Mouse (Mus musculus) kidney, adult 2 months (tissue): ENCODE measurements around the gene Brk1. TPM values are rescaled to one million over a fixed set of nuclear protein-coding genes. Genes with fewer than 3 reads are reported as not detected.

Experiments used
- DNase-seq: peaks from one replicate; pipeline ENCODE4 v3.0.0; 2021
- H3K27ac ChIP-seq: fragments of 200-500 bp; 2 replicates; pipeline ENCODE4 v1.5.1; 2012; ENCODE audit warnings: low read depth, low read length, control low read depth, inconsistent platforms; ENCODE audit not compliant: insufficient read depth
- H3K27me3 ChIP-seq: fragments of 200-500 bp; replicated peaks from 2 replicates; pipeline ENCODE4 v1.6.1; 2012; ENCODE audit warnings: mild to moderate bottlenecking, moderate library complexity, low read length, inconsistent platforms; ENCODE audit not compliant: control insufficient read depth, insufficient read depth
- H3K36me3 ChIP-seq: fragments of 200-500 bp; 2 replicates; pipeline ENCODE4 v1.6.1; 2012; ENCODE audit warnings: mild to moderate bottlenecking, moderate library complexity, low read length, inconsistent platforms; ENCODE audit not compliant: control insufficient read depth, insufficient read depth
- H3K4me1 ChIP-seq: fragments of 200-500 bp; 2 replicates; pipeline ENCODE4 v1.6.1; 2011; ENCODE audit warnings: low read length; ENCODE audit not compliant: control insufficient read depth, insufficient read depth
- H3K4me3 ChIP-seq: fragments of 200-500 bp; 2 replicates; pipeline ENCODE4 v1.5.1; 2011; ENCODE audit warnings: mild to moderate bottlenecking, low read depth, low read length, control low read depth; ENCODE audit not compliant: insufficient read depth
- CTCF ChIP-seq: fragments of 200-500 bp; conservative IDR thresholded peaks from 2 replicates; pipeline ENCODE4 v1.5.1; 2011; ENCODE audit warnings: low read depth, mild to moderate bottlenecking, control low read depth, low read length, moderate library complexity, mixed read lengths; ENCODE audit not compliant: insufficient read depth, insufficient read length
- POLR2A ChIP-seq: fragments of 200-500 bp; IDR thresholded peaks from one replicate; pipeline ENCODE4 v1.6.1; 2011; ENCODE audit warnings: low read depth, low read length, control low read depth
- WGBS: fragments of 180-500 bp; shearing (Covaris S2); methylation state at CpG from one replicate; pipeline ENCODE4 v1.1.7; 2018; 5-methylcytosine and 5-hydroxymethylcytosine counted together
- polyA plus RNA-seq: library from polyadenylated mRNA; depleted of rRNA; stranded (reverse); fragments of >200 nt; gene quantifications from 2 replicates; pipeline ENCODE4 v1.2.3, GENCODE M21; 2012

Gene Brk1
- polyA plus RNA-seq, 1 experiment, result 216 TPM

GRCm38 (mm10) chr6:113605224-113605545, 613 bp downstream of the Brk1 start:
- Histone ChIP-seq H3K27me3 (no peaks in the 10 kb centered on the region), H3K4me1 (peaks cover 6% of the 10 kb centered on the region; the same call in 1 of the 2 replicates), H3K27ac (peak overlapping the region; percentile 6; the same call in 1 of the 2 replicates), H3K4me3 (peak overlapping the region; percentile 92), H3K36me3 (no peaks in the 10 kb centered on the region)
- TF ChIP-seq POLR2A (no peak), CTCF (no peak)
- no peak for DNase-seq
- WGBS, result 2% methylated on average over 10 of the region's 10 CpGs

- H3K4me3 ChIP-seq, result no peak overlapping the region
- peak; percentile 24 for DNase-seq
- no peaks in the 10 kb centered on the region for H3K27me3 ChIP-seq
- WGBS, result 40% methylated on average over 6 of the region's 6 CpGs
- no peak overlapping the region for H3K27ac ChIP-seq
- H3K36me3 ChIP-seq, result no peaks in the 10 kb centered on the region; the same call in none of the 2 replicates
- TF ChIP-seq CTCF, result no peak
- TF ChIP-seq POLR2A, result no peak
- H3K4me1 ChIP-seq, result peaks cover 6% of the 10 kb centered on the region; the same call in 1 of the 2 replicates
Observed at GRCm38 (mm10) chr6:113608871-113609270, 4.3 kb downstream of the Brk1 start.

- Histone ChIP-seq H3K4me1 (peaks cover 6% of the 10 kb centered on the region; the same call in 1 of the 2 replicates), H3K4me3 (no peak overlapping the region), H3K36me3 (no peaks in the 10 kb centered on the region; the same call in none of the 2 replicates), H3K27me3 (no peaks in the 10 kb centered on the region), H3K27ac (no peak overlapping the region)
- DNase-seq, result no peak
- TF ChIP-seq CTCF, result no peak
- no peak for TF ChIP-seq POLR2A
- WGBS, result 78% methylated on average over 7 of the region's 7 CpGs
Observed at GRCm38 (mm10) chr6:113609293-113609692, 4.7 kb downstream of the Brk1 start.

- peak; percentile 40 for DNase-seq
- TF ChIP-seq CTCF (no peak), POLR2A (no peak)
- Histone ChIP-seq H3K4me3 (no peak overlapping the region), H3K36me3 (no peaks in the 10 kb centered on the region; the same call in none of the 2 replicates), H3K27me3 (no peaks in the 10 kb centered on the region), H3K4me1 (peaks cover 3% of the 10 kb centered on the region; the same call in 1 of the 2 replicates), H3K27ac (no peak overlapping the region)
- 64% methylated on average over 8 of the region's 8 CpGs for WGBS
Observed at GRCm38 (mm10) chr6:113612258-113612969, 7.8 kb downstream of the Brk1 start.

- H3K27ac ChIP-seq, result no peak overlapping the region
Observed at GRCm38 (mm10) chr6:113614152-113614551, 9.6 kb downstream of the Brk1 start.

GRCm38 (mm10) chr6:113614997-113615396, 10.4 kb downstream of the Brk1 start:
- WGBS, result 96% methylated on average over 8 of the region's 8 CpGs
- Histone ChIP-seq H3K4me3 (no peak overlapping the region), H3K4me1 (no peaks in the 10 kb centered on the region; the same call in 1 of the 2 replicates), H3K27me3 (no peaks in the 10 kb centered on the region), H3K27ac (no peak overlapping the region), H3K36me3 (no peaks in the 10 kb centered on the region; the same call in none of the 2 replicates)
- DNase-seq, result no peak
- TF ChIP-seq POLR2A (no peak), CTCF (no peak)

More at GRCm38 (mm10) chr6:113614152-113614551, 9.6 kb downstream of the Brk1 start:
- no peak for DNase-seq
- H3K4me3 ChIP-seq, result no peak overlapping the region
- no peaks in the 10 kb centered on the region; the same call in none of the 2 replicates for H3K36me3 ChIP-seq
- no peak for TF ChIP-seq POLR2A
- no peak for TF ChIP-seq CTCF
- H3K27me3 ChIP-seq, result no peaks in the 10 kb centered on the region
- WGBS, result over 99% methylated on average over 7 of the region's 7 CpGs
- no peaks in the 10 kb centered on the region; the same call in 1 of the 2 replicates for H3K4me1 ChIP-seq

GRCm38 (mm10) chr6:113615489-113615888, 10.9 kb downstream of the Brk1 start:
- Histone ChIP-seq H3K27ac (no peak overlapping the region), H3K27me3 (no peaks in the 10 kb centered on the region), H3K36me3 (no peaks in the 10 kb centered on the region; the same call in none of the 2 replicates), H3K4me1 (no peaks in the 10 kb centered on the region; the same call in 1 of the 2 replicates), H3K4me3 (no peak overlapping the region)
- DNase-seq, result no peak
- WGBS, result 97% methylated on average over 4 of the region's 4 CpGs
- TF ChIP-seq CTCF (no peak), POLR2A (no peak)
